Mouse (Mus musculus) erythroblast, embryonic 14.5 days (primary cell): ENCODE results near the gene Rnf212b.

Experiments used
- GATA1 ChIP-seq: IDR thresholded peaks from 2 replicates; pipeline ENCODE4 v1.6.1; 2012; ENCODE audit warnings: low read length, inconsistent platforms, mixed read lengths
- TAL1 ChIP-seq: IDR thresholded peaks from 3 replicates; pipeline ENCODE4 v1.6.1; 2012; ENCODE audit warnings: low read length, inconsistent platforms, mixed read lengths

- TF ChIP-seq TAL1 (no peak), GATA1 (no peak)
These were observed 62.7 kb downstream of the Rnf212b start for GRCm38 (mm10) chr14:54876539-54877047.
